In the genomic region with DNA sequence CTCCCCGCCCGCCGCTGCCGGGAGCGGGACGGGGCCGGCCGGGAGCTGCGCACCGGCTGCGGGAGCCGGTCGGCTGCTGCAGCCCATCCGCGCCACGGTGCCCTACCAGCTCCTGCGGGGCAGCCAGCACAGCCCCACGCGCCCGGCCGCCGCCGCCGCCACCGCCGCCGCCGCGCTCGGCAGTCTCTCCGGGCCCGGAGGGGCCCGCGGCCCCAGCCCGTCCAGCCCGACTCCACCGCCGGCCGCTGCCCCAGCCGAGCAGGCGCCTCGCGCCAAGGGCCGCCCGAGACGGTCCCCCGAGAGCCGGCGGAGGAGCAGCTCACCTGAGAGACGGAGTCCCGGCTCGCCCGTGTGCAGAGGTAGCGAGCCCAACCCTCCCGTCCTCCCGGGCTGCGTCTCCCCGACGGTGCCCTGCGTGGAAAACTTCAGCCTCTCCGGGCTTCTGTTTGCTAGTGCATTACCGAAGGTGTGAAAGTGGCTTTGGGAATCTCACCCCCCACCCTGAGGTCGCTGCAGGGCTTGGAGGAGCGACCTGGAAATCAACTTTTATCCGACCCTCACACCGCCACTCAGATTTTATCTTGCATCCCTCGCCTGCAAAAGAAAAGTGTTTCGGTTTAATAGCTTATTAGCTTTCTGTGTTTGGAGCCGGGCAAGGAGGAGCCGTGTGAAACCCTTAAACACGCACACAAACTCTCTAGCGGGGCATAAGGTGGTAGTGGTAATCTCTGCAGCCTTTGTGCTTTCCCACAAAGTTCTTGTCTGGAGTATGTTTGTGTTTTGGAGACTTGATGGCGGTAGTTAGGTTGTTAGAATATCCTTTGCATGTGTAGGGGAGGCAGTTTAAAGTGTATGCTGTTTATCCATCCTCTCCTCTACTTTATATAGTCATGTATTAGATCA, we compare ENCODE assay signal across 7 mouse cellular contexts. TPM values are rescaled to one million over a fixed set of nuclear protein-coding genes. Genes with fewer than 3 reads are reported as not detected.
A peak's percentile ranks its signal among the peaks of the same experiment; 100 is the strongest.
DNase-seq lines count a peak whose midpoint lies in the region; ATAC-seq and TF ChIP-seq lines count a peak whose summit lies in the region.

No protein-coding gene starts in this region.

- H3K4me3 ChIP-seq in E14TG2a.4 (replicated peaks; ENCODE audit: low read length), result peak overlapping the region; percentile 87
- peak overlapping the region; percentile 88 for H3K4me3 ChIP-seq in embryonic facial prominence, embryonic 14.5 days (ENCODE audit: low read depth, low read length)
- H3K4me3 ChIP-seq in heart, embryonic 10.5 days, result peak overlapping the region; percentile 90
- H3K4me3 ChIP-seq in kidney, embryonic 14.5 days (ENCODE audit: low read length), result peak overlapping the region; percentile 89
- peak overlapping the region; percentile 90 for H3K4me3 ChIP-seq in lung, postnatal 0 days (ENCODE audit: low read depth, low read length)

- no peak for TF ChIP-seq EP300 in lung, postnatal 0 days (IDR thresholded peaks at IDR 0.05)

- H3K9me3 ChIP-seq in E14TG2a.4 (ENCODE audit: low read length), result no peaks in the 10 kb centered on the region
- no peaks in the 10 kb centered on the region for H3K9me3 ChIP-seq in embryonic facial prominence, embryonic 14.5 days (ENCODE audit: control insufficient read depth, low read length)
- H3K9me3 ChIP-seq in heart, embryonic 10.5 days, result no peaks in the 10 kb centered on the region
- no peaks in the 10 kb centered on the region for H3K9me3 ChIP-seq in kidney, embryonic 14.5 days (ENCODE audit: control insufficient read depth, low read length)
- no peaks in the 10 kb centered on the region for H3K9me3 ChIP-seq in lung, postnatal 0 days (ENCODE audit: low read length)

- H3K36me3 ChIP-seq in E14TG2a.4 (ENCODE audit: insufficient read depth, low read length), result no peaks in the 10 kb centered on the region
- H3K36me3 ChIP-seq in embryonic facial prominence, embryonic 14.5 days (ENCODE audit: control insufficient read depth, insufficient read depth, low read length), result no peaks in the 10 kb centered on the region
- no peaks in the 10 kb centered on the region for H3K36me3 ChIP-seq in heart, embryonic 10.5 days
- no peaks in the 10 kb centered on the region for H3K36me3 ChIP-seq in kidney, embryonic 14.5 days (ENCODE audit: control insufficient read depth, insufficient read depth, low read length)
- H3K36me3 ChIP-seq in lung, postnatal 0 days (ENCODE audit: insufficient read depth, low read length), result no peaks in the 10 kb centered on the region

- peak; percentile 62 for DNase-seq in adrenal gland, postnatal 10 days
- peak; percentile 44 for DNase-seq in embryonic facial prominence, embryonic 14.5 days (ENCODE audit: low spot score)
- peak; percentile 86 for DNase-seq in heart, embryonic 10.5 days (ENCODE audit: low spot score)
- DNase-seq in lung, postnatal 0 days (ENCODE audit: low spot score), result peak; percentile 55
- DNase-seq in right cerebral cortex, postnatal 14 days, result peak; percentile 28

- H3K9ac ChIP-seq in embryonic facial prominence, embryonic 14.5 days (ENCODE audit: low read depth, low read length), result peak overlapping the region; percentile 95
- peak overlapping the region; percentile 96 for H3K9ac ChIP-seq in kidney, embryonic 14.5 days (ENCODE audit: low read depth, low read length)
- peak overlapping the region; percentile 74 for H3K9ac ChIP-seq in lung, postnatal 0 days (replicated peaks; ENCODE audit: low read depth)

- peak; percentile 3; the same call in 1 of the 2 replicates for ATAC-seq in embryonic facial prominence, embryonic 14.5 days (ENCODE audit: low read depth)
- ATAC-seq in kidney, embryonic 14.5 days (ENCODE audit: low FRiP score, low TSS enrichment), result peak; percentile 32
- ATAC-seq in lung, postnatal 0 days, result peak; percentile 14; the same call in 1 of the 2 replicates

- H3K4me1 ChIP-seq in E14TG2a.4 (replicated peaks; ENCODE audit: low read depth, low read length), result peaks cover 18% of the 10 kb centered on the region
- H3K4me1 ChIP-seq in embryonic facial prominence, embryonic 14.5 days (ENCODE audit: control insufficient read depth, insufficient read depth, low read length), result peaks cover 17% of the 10 kb centered on the region
- peaks cover 17% of the 10 kb centered on the region; the same call in 1 of the 2 replicates for H3K4me1 ChIP-seq in heart, embryonic 10.5 days
- H3K4me1 ChIP-seq in kidney, embryonic 14.5 days (ENCODE audit: control insufficient read depth, insufficient read depth, low read length), result peaks cover 9% of the 10 kb centered on the region
- 0 out of 2 replicates have a peak, but pooled peaks cover 5% of the 10 kb centered on the region for H3K4me1 ChIP-seq in lung, postnatal 0 days (ENCODE audit: insufficient read depth, low read depth, low read length)

- peak overlapping the region; percentile 98 for H3K27ac ChIP-seq in embryonic facial prominence, embryonic 14.5 days (replicated peaks; ENCODE audit: low read depth, low read length)
- H3K27ac ChIP-seq in heart, embryonic 10.5 days, result peak overlapping the region; percentile 99
- peak overlapping the region; percentile 98 for H3K27ac ChIP-seq in kidney, embryonic 14.5 days (ENCODE audit: low read depth, low read length)
- H3K27ac ChIP-seq in lung, postnatal 0 days (ENCODE audit: low read length), result peak overlapping the region; percentile 97

- TF ChIP-seq CTCF in E14TG2a.4 (conservative IDR thresholded peaks at IDR 0.05; ENCODE audit: low read length), result no peak
- TF ChIP-seq CTCF in lung, postnatal 0 days (IDR thresholded peaks at IDR 0.05), result no peak

- under 1% methylated on average over 28 of the region's 73 CpGs for WGBS in embryonic facial prominence, embryonic 14.5 days
- 1% methylated on average over 73 of the region's 73 CpGs for WGBS in heart, embryonic 10.5 days
- under 1% methylated on average over 56 of the region's 73 CpGs for whole genome bisulfite sequencing in kidney, embryonic 14.5 days
- under 1% methylated on average over 29 of the region's 73 CpGs for WGBS in lung, postnatal 0 days

- peak overlapping the region; percentile 63 for H3K4me2 ChIP-seq in embryonic facial prominence, embryonic 14.5 days (ENCODE audit: low read depth, low read length)
- peak overlapping the region; percentile 63 for H3K4me2 ChIP-seq in kidney, embryonic 14.5 days (replicated peaks; ENCODE audit: low read depth, low read length)
- peak overlapping the region; percentile 82 for H3K4me2 ChIP-seq in lung, postnatal 0 days (replicated peaks; ENCODE audit: low read depth, low read length)

- peaks cover 15% of the 10 kb centered on the region for H3K27me3 ChIP-seq in E14TG2a.4 (ENCODE audit: insufficient read depth, low read length)
- H3K27me3 ChIP-seq in embryonic facial prominence, embryonic 14.5 days (replicated peaks; ENCODE audit: control insufficient read depth, insufficient read depth, low read length), result no peaks in the 10 kb centered on the region
- H3K27me3 ChIP-seq in heart, embryonic 10.5 days (ENCODE audit: insufficient read depth, poor library complexity, severe bottlenecking), result no peaks in the 10 kb centered on the region
- H3K27me3 ChIP-seq in kidney, embryonic 14.5 days (ENCODE audit: control insufficient read depth, insufficient read depth, low read length), result no peaks in the 10 kb centered on the region
- H3K27me3 ChIP-seq in lung, postnatal 0 days (replicated peaks; ENCODE audit: insufficient read depth, low read length), result no peaks in the 10 kb centered on the region

RNA-seq across cellular contexts. Expression of gene Glcci1, which starts 0.8 kb away (rescaled TPM):
- 10 to 100 TPM; 26.2 to 34.0 TPM for total RNA-seq in adrenal gland, postnatal 10 days (2021)
- 8.7 and 9.0 TPM in 2 replicates for polyA plus RNA-seq in embryonic facial prominence, embryonic 14.5 days (2014; fragmentation: Nextera tagmentation; extraction: Ambion mirVana)
- polyA plus RNA-seq in heart, embryonic 10.5 days (2016; fragmentation: Nextera tagmentation; extraction: Ambion mirVana), result 5.2 and 5.5 TPM in 2 replicates
- 16.1 and 17.6 TPM in 2 replicates for polyA plus RNA-seq in kidney, embryonic 14.5 days (2014; fragmentation: Nextera tagmentation; extraction: Ambion mirVana)
- polyA plus RNA-seq in lung, postnatal 0 days (2015; fragmentation: Nextera tagmentation; extraction: Ambion mirVana), result 7.1 and 7.7 TPM in 2 replicates

Comparison
In these comparisons a context has a peak if more than half of its experiments do, and no peak if none do; other contexts are left out.
1. Peak in every context shown above with its lines: DNase-seq, ATAC-seq, H3K4me3 ChIP-seq and H3K27ac ChIP-seq.
2. DNase-seq: peak in every context shown above with its lines; median percentile 86 in heart, embryonic 10.5 days; 62 in adrenal gland, postnatal 10 days; 55 in lung, postnatal 0 days; 44 in embryonic facial prominence, embryonic 14.5 days; 28 in right cerebral cortex, postnatal 14 days.